Mouse (Mus musculus) stomach, postnatal 0 days (tissue): ENCODE measurements at regions not wholly inside any gene's neighbourhood (a gene's known extent, or its start where the extent isn't known, plus 50 kb on each side); places are given as distances from the start of the nearest gene placed in this dataset.

Experiments
- ATAC-seq: fragments of 200-750 bp; cut with Nextera tagmentation; 2 replicates; pipeline ENCODE4 v1.8.0; 2017; ENCODE audit not compliant: low FRiP score, low TSS enrichment
- DNase-seq: peaks from one replicate; pipeline ENCODE4 v3.0.0-alpha.2; 2016; ENCODE audit warnings: low spot score
- H3K27ac ChIP-seq: fragments of 300-500 bp; sonication (generic); replicated peaks from 2 replicates; pipeline ENCODE4 v1.5.1; 2014; ENCODE audit warnings: mild to moderate bottlenecking, control low read depth
- H3K27me3 ChIP-seq: fragments of 300-500 bp; sonication (generic); 2 replicates; pipeline ENCODE4 v1.6.1; 2014; ENCODE audit warnings: low read length; ENCODE audit not compliant: control insufficient read depth, insufficient read depth
- H3K36me3 ChIP-seq: fragments of 300-500 bp; sonication (generic); 2 replicates; pipeline ENCODE4 v1.6.1; 2014; ENCODE audit warnings: low read length, mixed read lengths; ENCODE audit not compliant: control insufficient read depth, insufficient read depth
- H3K4me1 ChIP-seq: fragments of 300-500 bp; sonication (generic); replicated peaks from 2 replicates; pipeline ENCODE4 v1.6.1; 2014; ENCODE audit warnings: antibody characterized with exemption; ENCODE audit not compliant: control insufficient read depth, insufficient read depth
- H3K4me2 ChIP-seq: fragments of 300-500 bp; sonication (generic); replicated peaks from 2 replicates; pipeline ENCODE4 v1.6.1; 2014; ENCODE audit warnings: low read depth, mild to moderate bottlenecking, control low read depth, moderate library complexity
- H3K4me3 ChIP-seq: fragments of 300-500 bp; sonication (generic); 2 replicates; pipeline ENCODE4 v1.5.1; 2014; ENCODE audit warnings: low read depth, low read length, control low read depth
- H3K9ac ChIP-seq: fragments of 300-500 bp; sonication (generic); 2 replicates; pipeline ENCODE4 v1.6.1; 2014; ENCODE audit warnings: mild to moderate bottlenecking, low read length, control low read depth, mixed read lengths
- H3K9me3 ChIP-seq: fragments of 300-500 bp; sonication (generic); 2 replicates; pipeline ENCODE4 v1.6.1; 2016; ENCODE audit warnings: low read length; ENCODE audit not compliant: control insufficient read depth
- CTCF ChIP-seq: IDR thresholded peaks from 2 replicates; pipeline ENCODE4 v1.5.1; 2016; ENCODE audit warnings: antibody characterized with exemption, low read depth, mild to moderate bottlenecking, moderate library complexity
- EP300 ChIP-seq: optimal IDR thresholded peaks from 2 replicates; pipeline ENCODE3; 2016; ENCODE audit warnings: antibody characterized with exemption
- WGBS: fragments of 180-500 bp; shearing (Covaris S2); extraction: QIAGEN DNeasy Blood & Tissue Kit; methylation state at CpG from one replicate; pipeline ENCODE4 v1.1.7; 2014; 5-methylcytosine and 5-hydroxymethylcytosine counted together

DNA sequence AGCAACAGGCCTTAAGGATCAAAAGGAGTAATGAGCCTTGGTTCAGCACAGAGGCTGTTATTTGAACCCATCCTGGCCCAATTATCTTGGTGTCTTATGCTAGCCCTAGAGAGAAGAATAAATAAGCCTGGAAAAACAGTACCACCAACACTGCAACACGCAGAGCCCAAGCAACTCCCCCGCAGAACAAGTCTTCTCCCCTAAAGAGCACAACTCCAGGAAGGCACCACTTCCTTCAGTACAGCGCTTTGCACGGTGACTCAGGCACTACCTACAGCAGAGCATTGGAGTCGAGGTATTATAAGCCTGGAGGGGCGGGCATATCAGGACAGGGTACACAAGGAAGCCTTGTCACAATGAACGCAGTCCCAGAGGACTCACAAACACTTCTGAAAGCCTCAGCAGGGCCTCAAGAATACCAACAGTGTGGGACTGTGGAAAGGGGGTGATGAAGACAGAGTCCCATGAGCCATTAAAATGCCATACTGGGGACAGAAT, 62.9 kb upstream of the Arhgap5 start:
- peak; percentile 75 for ATAC-seq
- TF ChIP-seq EP300 (no peak), CTCF (no peak)
- Histone ChIP-seq H3K4me2 (no peak overlapping the region), H3K27ac (no peak overlapping the region), H3K4me3 (no peak overlapping the region), H3K4me1 (no peaks in the 10 kb centered on the region), H3K9me3 (no peaks in the 10 kb centered on the region), H3K27me3 (no peaks in the 10 kb centered on the region), H3K36me3 (no peaks in the 10 kb centered on the region), H3K9ac (no peak overlapping the region)
- DNase-seq = no peak
- 63% methylated on average over 7 of the region's 7 CpGs for WGBS

- Histone ChIP-seq H3K4me3 (no peak overlapping the region), H3K36me3 (no peaks in the 10 kb centered on the region), H3K27ac (no peak overlapping the region), H3K4me1 (no peaks in the 10 kb centered on the region), H3K9ac (no peak overlapping the region), H3K9me3 (no peaks in the 10 kb centered on the region), H3K4me2 (no peak overlapping the region), H3K27me3 (no peaks in the 10 kb centered on the region)
- WGBS = 87% methylated on average over 5 of the region's 5 CpGs
- no peak for ATAC-seq
- DNase-seq = no peak
- TF ChIP-seq CTCF (no peak), EP300 (no peak)
Measured at GRCm38 (mm10) chr12:52442337-52442736, 61.4 kb upstream of the Arhgap5 start.

DNA sequence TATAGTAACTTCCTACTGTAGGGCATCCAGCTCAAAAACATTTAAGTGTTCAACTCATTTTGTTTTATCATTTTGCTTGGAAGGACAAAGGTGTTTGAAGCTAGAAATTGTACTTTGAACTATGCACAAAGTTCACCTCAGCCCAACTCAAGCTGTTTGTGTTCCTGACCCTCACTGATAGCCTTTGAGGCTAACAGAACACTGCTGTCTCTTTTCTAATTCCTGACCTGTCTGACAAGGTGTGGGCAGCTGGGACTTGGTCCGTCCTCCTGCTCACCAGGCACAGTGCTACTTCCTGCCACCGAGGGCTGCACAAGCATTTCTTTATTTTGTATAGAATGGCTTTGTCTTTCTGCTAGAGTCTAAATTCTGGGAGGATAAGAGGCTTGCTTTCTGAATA, 58.0 kb upstream of the Arhgap5 start:
- 38% methylated on average over 2 of the region's 2 CpGs for WGBS
- Histone ChIP-seq H3K4me2 (no peak overlapping the region), H3K4me1 (no peaks in the 10 kb centered on the region), H3K9ac (no peak overlapping the region), H3K27ac (no peak overlapping the region), H3K9me3 (no peaks in the 10 kb centered on the region), H3K4me3 (no peak overlapping the region), H3K36me3 (no peaks in the 10 kb centered on the region), H3K27me3 (no peaks in the 10 kb centered on the region)
- DNase-seq = no peak
- no peak for TF ChIP-seq EP300
- no peak for TF ChIP-seq CTCF
- peak; percentile 61 for ATAC-seq

GRCm38 (mm10) chr12:52446501-52446900, 57.3 kb upstream of the Arhgap5 start:
- WGBS = 63% methylated on average over 7 of the region's 7 CpGs
- TF ChIP-seq CTCF = no peak
- no peak for TF ChIP-seq EP300
- Histone ChIP-seq H3K4me2 (no peak overlapping the region), H3K4me3 (no peak overlapping the region), H3K9me3 (no peaks in the 10 kb centered on the region), H3K4me1 (no peaks in the 10 kb centered on the region), H3K36me3 (no peaks in the 10 kb centered on the region), H3K27me3 (no peaks in the 10 kb centered on the region), H3K9ac (no peak overlapping the region), H3K27ac (peak overlapping the region; percentile 40; the same call in 1 of the 2 replicates)
- ATAC-seq (0 out of 2 replicates have a peak, but pooled peaks have one; percentile 43), DNase-seq (no peak)

- no peak for DNase-seq
- TF ChIP-seq CTCF = no peak
- Histone ChIP-seq H3K9ac (no peak overlapping the region), H3K27me3 (no peaks in the 10 kb centered on the region), H3K9me3 (no peaks in the 10 kb centered on the region), H3K36me3 (no peaks in the 10 kb centered on the region), H3K27ac (peak overlapping the region; percentile 30; the same call in 1 of the 2 replicates), H3K4me2 (no peak overlapping the region), H3K4me3 (no peak overlapping the region), H3K4me1 (no peaks in the 10 kb centered on the region)
- no peak for ATAC-seq
- WGBS = 68% methylated on average over 5 of the region's 5 CpGs
Measured at GRCm38 (mm10) chr12:52447482-52447881, 56.3 kb upstream of the Arhgap5 start.

GRCm38 (mm10) chr12:52448218-52448617, 55.6 kb upstream of the Arhgap5 start:
- ATAC-seq (peak; percentile 93), DNase-seq (peak; percentile 83)
- WGBS = 22% methylated on average over 1 of the region's 1 CpGs
- Histone ChIP-seq H3K9ac (no peak overlapping the region), H3K4me3 (no peak overlapping the region), H3K4me2 (no peak overlapping the region), H3K36me3 (no peaks in the 10 kb centered on the region), H3K9me3 (no peaks in the 10 kb centered on the region), H3K4me1 (no peaks in the 10 kb centered on the region), H3K27ac (no peak overlapping the region), H3K27me3 (no peaks in the 10 kb centered on the region)
- TF ChIP-seq CTCF = no peak
- TF ChIP-seq EP300 = no peak
